Mouse (Mus musculus): ENCODE measurements around the gene Swap70. TPM values are rescaled to one million over a fixed set of nuclear protein-coding genes. Genes with fewer than 3 reads are reported as not detected.

Gene Swap70
- polyA plus RNA-seq, 1 experiment from 2014 or later: 10.7 TPM

- TF ChIP-seq CTCF (IDR thresholded peaks at IDR 0.05; ENCODE audit: low read depth) (no peak), EP300 (optimal IDR thresholded peaks at IDR 0.05) (no peak)
- peak; percentile 45 for ATAC-seq (ENCODE audit: low FRiP score, low TSS enrichment)
Measured at GRCm38 (mm10) chr7:110298090-110298489, 76.6 kb downstream of the Swap70 start.

DNA sequence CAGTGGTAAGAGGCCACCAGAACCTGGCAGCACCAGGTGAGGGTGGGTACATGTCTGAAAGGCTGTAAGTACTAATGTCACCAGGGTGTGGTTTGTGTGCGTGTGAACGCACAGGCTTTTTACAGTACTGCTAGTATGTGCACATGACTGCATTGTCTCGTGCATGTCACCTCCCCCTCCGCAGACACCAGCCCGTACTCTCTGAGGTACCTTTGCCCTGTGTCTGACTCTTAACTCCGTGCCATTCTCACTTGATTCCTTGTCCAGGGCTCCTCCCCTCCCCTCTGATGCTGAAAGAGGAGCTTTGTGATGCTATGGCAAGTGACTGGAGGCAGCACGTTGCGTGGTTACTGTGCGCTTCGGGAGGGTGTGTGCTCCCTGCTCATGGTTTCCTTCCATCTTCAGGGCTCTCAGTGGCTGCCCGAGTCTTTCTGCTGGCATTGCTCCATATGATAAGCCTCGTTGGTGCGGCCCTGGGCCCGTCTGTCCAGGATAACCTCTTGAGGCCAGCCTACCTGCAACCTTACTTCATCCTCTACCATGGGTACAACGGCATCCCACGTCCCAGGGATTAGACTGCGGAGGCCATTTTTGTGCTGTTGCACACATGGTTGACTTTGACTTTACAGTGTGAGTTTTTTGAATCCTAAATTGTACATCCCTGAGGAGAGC, 77.4 kb downstream of the Swap70 start:
- 78% methylated on average over 17 of the region's 17 CpGs for WGBS
- peak; percentile 71 for ATAC-seq (ENCODE audit: low FRiP score, low TSS enrichment)
- H3K4me3 ChIP-seq (ENCODE audit: low read depth, low read length): no peak overlapping the region
- no peak for TF ChIP-seq EP300 (optimal IDR thresholded peaks at IDR 0.05)
- TF ChIP-seq CTCF (IDR thresholded peaks at IDR 0.05; ENCODE audit: low read depth): no peak
- no peaks in the 10 kb centered on the region for H3K9me3 ChIP-seq (ENCODE audit: control insufficient read depth, low read length)
- DNase-seq (ENCODE audit: low spot score): no peak
- peak overlapping the region; percentile 83; the same call in 1 of the 2 replicates for H3K27ac ChIP-seq (replicated peaks)
- no peak overlapping the region for H3K4me2 ChIP-seq (replicated peaks; ENCODE audit: low read depth)
- H3K36me3 ChIP-seq (ENCODE audit: control insufficient read depth, insufficient read depth, low read length): no peaks in the 10 kb centered on the region
- no peaks in the 10 kb centered on the region for H3K27me3 ChIP-seq (ENCODE audit: control insufficient read depth, insufficient read depth, low read length)
- peaks cover 7% of the 10 kb centered on the region; the same call in 1 of the 2 replicates for H3K4me1 ChIP-seq (replicated peaks; ENCODE audit: control insufficient read depth, insufficient read depth)
- H3K9ac ChIP-seq (ENCODE audit: low read length): no peak overlapping the region

More at GRCm38 (mm10) chr7:110298090-110298489, 76.6 kb downstream of the Swap70 start:
- H3K4me1 ChIP-seq (replicated peaks; ENCODE audit: control insufficient read depth, insufficient read depth): peaks cover 7% of the 10 kb centered on the region; the same call in 1 of the 2 replicates
- WGBS: 67% methylated on average over 7 of the region's 7 CpGs
- H3K27me3 ChIP-seq (ENCODE audit: control insufficient read depth, insufficient read depth, low read length): no peaks in the 10 kb centered on the region
- peak; percentile 53 for DNase-seq (ENCODE audit: low spot score)
- no peaks in the 10 kb centered on the region for H3K9me3 ChIP-seq (ENCODE audit: control insufficient read depth, low read length)
- no peak overlapping the region for H3K4me3 ChIP-seq (ENCODE audit: low read depth, low read length)
- no peak overlapping the region for H3K4me2 ChIP-seq (replicated peaks; ENCODE audit: low read depth)
- H3K9ac ChIP-seq (ENCODE audit: low read length): no peak overlapping the region
- peak overlapping the region; percentile 83 for H3K27ac ChIP-seq (replicated peaks)
- no peaks in the 10 kb centered on the region for H3K36me3 ChIP-seq (ENCODE audit: control insufficient read depth, insufficient read depth, low read length)

GRCm38 (mm10) chr7:110302886-110303285, 81.4 kb downstream of the Swap70 start:
- H3K27ac ChIP-seq (replicated peaks): no peak overlapping the region
- H3K4me1 ChIP-seq (replicated peaks; ENCODE audit: control insufficient read depth, insufficient read depth): no peaks in the 10 kb centered on the region
- no peaks in the 10 kb centered on the region for H3K9me3 ChIP-seq (ENCODE audit: control insufficient read depth, low read length)
- no peak for TF ChIP-seq EP300 (optimal IDR thresholded peaks at IDR 0.05)
- TF ChIP-seq CTCF (IDR thresholded peaks at IDR 0.05; ENCODE audit: low read depth): no peak
- H3K4me2 ChIP-seq (replicated peaks; ENCODE audit: low read depth): no peak overlapping the region
- H3K4me3 ChIP-seq (ENCODE audit: low read depth, low read length): no peak overlapping the region
- 59% methylated on average over 6 of the region's 6 CpGs for WGBS
- H3K36me3 ChIP-seq (ENCODE audit: control insufficient read depth, insufficient read depth, low read length): no peaks in the 10 kb centered on the region
- no peak overlapping the region for H3K9ac ChIP-seq (ENCODE audit: low read length)
- peak; percentile 64 for ATAC-seq (ENCODE audit: low FRiP score, low TSS enrichment)
- no peaks in the 10 kb centered on the region for H3K27me3 ChIP-seq (ENCODE audit: control insufficient read depth, insufficient read depth, low read length)
- DNase-seq (ENCODE audit: low spot score): no peak

- ATAC-seq (ENCODE audit: low FRiP score, low TSS enrichment) (no peak), DNase-seq (ENCODE audit: low spot score) (no peak)
- Histone ChIP-seq H3K27ac (replicated peaks) (no peak overlapping the region), H3K9ac (ENCODE audit: low read length) (no peak overlapping the region), H3K9me3 (ENCODE audit: control insufficient read depth, low read length) (no peaks in the 10 kb centered on the region), H3K4me1 (replicated peaks; ENCODE audit: control insufficient read depth, insufficient read depth) (no peaks in the 10 kb centered on the region), H3K36me3 (ENCODE audit: control insufficient read depth, insufficient read depth, low read length) (peaks cover 7% of the 10 kb centered on the region; the same call in 1 of the 2 replicates), H3K27me3 (ENCODE audit: control insufficient read depth, insufficient read depth, low read length) (no peaks in the 10 kb centered on the region), H3K4me2 (replicated peaks; ENCODE audit: low read depth) (no peak overlapping the region), H3K4me3 (ENCODE audit: low read depth, low read length) (no peak overlapping the region)
- TF ChIP-seq CTCF (IDR thresholded peaks at IDR 0.05; ENCODE audit: low read depth) (no peak), EP300 (optimal IDR thresholded peaks at IDR 0.05) (no peak)
- WGBS: 87% methylated on average over 4 of the region's 4 CpGs
Measured at GRCm38 (mm10) chr7:110305486-110305885, 84.0 kb downstream of the Swap70 start.

DNA sequence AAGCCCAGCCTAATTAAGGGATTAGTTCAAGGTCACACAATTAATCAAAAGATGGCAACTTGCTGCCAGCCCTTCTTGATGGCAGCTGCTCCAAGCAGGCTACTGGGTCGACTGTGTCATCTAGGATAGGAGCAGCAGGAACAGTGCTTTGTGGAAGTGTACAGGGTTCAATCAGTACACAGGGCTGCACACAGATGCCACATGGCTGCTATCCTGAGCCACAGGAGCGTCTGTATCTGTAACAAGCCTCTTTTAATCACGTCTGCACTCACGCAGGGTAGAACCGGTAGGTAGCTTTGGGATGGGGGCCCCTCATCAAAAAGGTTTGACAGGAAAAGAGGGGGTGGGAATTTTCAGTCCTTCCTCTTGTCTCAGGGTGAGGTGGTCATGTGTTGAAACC, 84.8 kb downstream of the Swap70 start:
- Histone ChIP-seq H3K4me2 (replicated peaks; ENCODE audit: low read depth) (no peak overlapping the region), H3K27ac (replicated peaks) (no peak overlapping the region), H3K27me3 (ENCODE audit: control insufficient read depth, insufficient read depth, low read length) (no peaks in the 10 kb centered on the region), H3K9ac (ENCODE audit: low read length) (no peak overlapping the region), H3K9me3 (ENCODE audit: control insufficient read depth, low read length) (no peaks in the 10 kb centered on the region), H3K36me3 (ENCODE audit: control insufficient read depth, insufficient read depth, low read length) (peaks cover 7% of the 10 kb centered on the region; the same call in 1 of the 2 replicates), H3K4me3 (ENCODE audit: low read depth, low read length) (no peak overlapping the region), H3K4me1 (replicated peaks; ENCODE audit: control insufficient read depth, insufficient read depth) (no peaks in the 10 kb centered on the region)
- WGBS: 68% methylated on average over 5 of the region's 5 CpGs
- DNase-seq (ENCODE audit: low spot score) (no peak), ATAC-seq (ENCODE audit: low FRiP score, low TSS enrichment) (no peak)
- TF ChIP-seq EP300 (optimal IDR thresholded peaks at IDR 0.05) (no peak), CTCF (IDR thresholded peaks at IDR 0.05; ENCODE audit: low read depth) (no peak)

GRCm38 (mm10) chr7:110307741-110308140, 86.2 kb downstream of the Swap70 start:
- Histone ChIP-seq H3K27ac (replicated peaks) (no peak overlapping the region), H3K9me3 (ENCODE audit: control insufficient read depth, low read length) (no peaks in the 10 kb centered on the region), H3K4me3 (ENCODE audit: low read depth, low read length) (no peak overlapping the region), H3K4me1 (replicated peaks; ENCODE audit: control insufficient read depth, insufficient read depth) (no peaks in the 10 kb centered on the region), H3K36me3 (ENCODE audit: control insufficient read depth, insufficient read depth, low read length) (peaks cover 20% of the 10 kb centered on the region), H3K4me2 (replicated peaks; ENCODE audit: low read depth) (no peak overlapping the region), H3K9ac (ENCODE audit: low read length) (no peak overlapping the region), H3K27me3 (ENCODE audit: control insufficient read depth, insufficient read depth, low read length) (no peaks in the 10 kb centered on the region)
- TF ChIP-seq CTCF (IDR thresholded peaks at IDR 0.05; ENCODE audit: low read depth) (no peak), EP300 (optimal IDR thresholded peaks at IDR 0.05) (no peak)
- ATAC-seq (ENCODE audit: low FRiP score, low TSS enrichment): no peak
- no peak for DNase-seq (ENCODE audit: low spot score)
- 88% methylated on average over 11 of the region's 11 CpGs for WGBS

All from stomach, postnatal 0 days (tissue).